Mouse (Mus musculus): Measurements from ENCODE around the gene Zfp128.
"Not testable (repeated sequence)": the region's sequence is repeated elsewhere in the genome, so short reads cannot be mapped to it uniquely, and the experiment has no call there.

Zfp128 gene

DNA sequence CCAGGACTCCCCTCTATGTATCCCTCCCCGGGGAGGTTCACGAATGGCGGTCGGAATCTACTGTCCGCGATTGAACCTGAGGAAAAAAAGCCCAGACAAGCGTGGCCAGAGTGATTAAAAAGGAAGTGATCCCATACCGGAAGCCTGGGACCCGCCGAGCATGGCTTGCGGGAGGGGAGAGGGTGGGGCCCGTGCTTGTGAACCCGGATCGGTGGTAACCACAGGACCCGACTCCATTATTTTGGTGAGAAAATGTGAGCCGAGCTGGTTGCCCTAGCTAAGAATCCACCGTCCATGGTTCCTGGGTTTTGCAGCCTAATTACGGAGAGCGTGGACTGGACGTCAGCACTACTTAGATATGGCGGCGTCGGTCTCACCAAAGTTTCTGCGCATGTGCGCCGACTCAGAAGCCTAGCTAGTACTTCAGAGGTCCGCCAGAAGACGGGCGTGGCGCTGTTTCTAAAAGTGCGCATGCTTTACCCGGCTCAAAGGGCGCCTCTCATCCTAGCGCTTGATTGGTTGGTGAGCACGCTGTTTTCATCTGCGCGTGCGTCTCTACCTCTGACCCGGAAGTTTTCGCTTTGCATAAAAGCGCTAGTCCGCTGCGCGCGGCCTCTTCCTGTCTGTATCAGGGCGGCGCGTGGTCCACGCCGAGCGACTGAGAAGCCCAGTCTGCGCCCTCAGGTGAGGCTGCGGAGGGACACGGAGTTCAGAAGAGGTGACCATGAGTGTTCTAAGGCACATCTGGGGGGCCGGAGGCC is 40.9 kb downstream of the Zfp128 start, which contains the start of gene Rps5:
TSS of gene Rps5 (plus strand) at position 586 of the 761 bp plus-strand sequence.
- peak; percentile 97 to 99 for DNase-seq (ENCODE audit: low spot score in 2 of 2)

DNA sequence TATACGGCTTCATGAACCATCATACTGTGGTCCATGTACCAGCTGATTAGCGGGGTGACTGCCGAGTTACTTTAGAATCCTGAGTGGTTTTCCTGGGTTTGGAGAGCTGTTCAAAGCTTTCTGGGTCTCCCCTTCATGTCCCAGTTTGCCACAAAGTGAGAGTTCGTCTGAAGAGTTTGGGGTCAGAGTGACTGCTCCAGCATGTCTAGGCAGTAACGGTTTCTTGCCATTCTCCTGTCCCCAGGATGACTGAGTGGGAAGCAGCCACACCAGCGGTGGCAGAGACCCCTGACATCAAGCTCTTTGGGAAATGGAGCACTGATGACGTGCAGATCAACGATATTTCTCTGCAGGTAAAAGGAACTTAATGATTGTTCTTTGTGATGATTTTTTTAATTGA is 41.8 kb downstream of the Zfp128 start:
- DNase-seq (ENCODE audit: low spot score in 2 of 2) = no peak

DNA sequence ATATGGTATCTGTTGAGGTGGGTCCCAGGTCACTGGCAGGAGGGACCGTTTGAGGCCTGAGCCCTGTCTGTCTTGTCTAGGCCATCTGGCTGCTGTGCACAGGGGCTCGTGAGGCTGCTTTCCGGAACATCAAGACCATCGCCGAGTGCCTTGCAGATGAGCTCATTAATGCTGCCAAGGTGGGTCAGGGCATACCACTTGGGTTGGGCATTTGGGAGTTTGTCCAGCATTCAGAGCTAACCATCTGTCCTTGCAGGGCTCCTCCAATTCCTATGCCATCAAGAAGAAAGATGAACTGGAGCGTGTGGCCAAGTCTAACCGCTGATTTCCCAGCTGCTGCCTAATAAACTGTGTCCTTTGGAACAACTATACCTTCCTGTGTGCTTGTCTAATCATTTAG is 45.3 kb downstream of the Zfp128 start:
- no peak for DNase-seq (ENCODE audit: low spot score in 2 of 2)

DNA sequence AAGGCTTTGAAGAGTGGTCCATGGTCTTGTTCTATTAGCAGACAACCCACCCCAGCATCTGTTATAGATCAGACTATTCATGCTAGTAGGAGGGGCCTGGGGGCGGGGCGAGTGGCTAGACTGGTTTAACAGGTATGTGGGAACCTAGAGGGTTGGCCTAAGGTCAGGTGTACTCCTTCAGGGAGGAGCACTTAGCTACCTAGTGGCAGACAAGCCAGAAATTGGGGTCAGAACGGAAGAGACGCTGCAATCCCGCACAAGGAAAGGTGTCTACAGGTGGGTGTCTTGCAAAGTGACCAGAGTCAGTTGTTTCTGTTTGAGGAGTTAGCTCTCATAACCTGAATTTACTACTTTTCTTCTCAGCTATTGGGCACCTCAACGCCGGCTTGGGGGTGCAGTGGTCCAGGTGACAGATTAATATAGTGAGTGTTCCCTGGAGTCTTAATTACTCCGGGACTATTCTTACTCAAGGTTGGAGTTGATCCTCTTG is 46.3 kb downstream of the Zfp128 start, which contains the start of gene Rnf225:
TSS of gene Rnf225 (plus strand) at position 226 of the 490 bp plus-strand sequence.
- no peak for DNase-seq (ENCODE audit: low spot score in 2 of 2)

DNA sequence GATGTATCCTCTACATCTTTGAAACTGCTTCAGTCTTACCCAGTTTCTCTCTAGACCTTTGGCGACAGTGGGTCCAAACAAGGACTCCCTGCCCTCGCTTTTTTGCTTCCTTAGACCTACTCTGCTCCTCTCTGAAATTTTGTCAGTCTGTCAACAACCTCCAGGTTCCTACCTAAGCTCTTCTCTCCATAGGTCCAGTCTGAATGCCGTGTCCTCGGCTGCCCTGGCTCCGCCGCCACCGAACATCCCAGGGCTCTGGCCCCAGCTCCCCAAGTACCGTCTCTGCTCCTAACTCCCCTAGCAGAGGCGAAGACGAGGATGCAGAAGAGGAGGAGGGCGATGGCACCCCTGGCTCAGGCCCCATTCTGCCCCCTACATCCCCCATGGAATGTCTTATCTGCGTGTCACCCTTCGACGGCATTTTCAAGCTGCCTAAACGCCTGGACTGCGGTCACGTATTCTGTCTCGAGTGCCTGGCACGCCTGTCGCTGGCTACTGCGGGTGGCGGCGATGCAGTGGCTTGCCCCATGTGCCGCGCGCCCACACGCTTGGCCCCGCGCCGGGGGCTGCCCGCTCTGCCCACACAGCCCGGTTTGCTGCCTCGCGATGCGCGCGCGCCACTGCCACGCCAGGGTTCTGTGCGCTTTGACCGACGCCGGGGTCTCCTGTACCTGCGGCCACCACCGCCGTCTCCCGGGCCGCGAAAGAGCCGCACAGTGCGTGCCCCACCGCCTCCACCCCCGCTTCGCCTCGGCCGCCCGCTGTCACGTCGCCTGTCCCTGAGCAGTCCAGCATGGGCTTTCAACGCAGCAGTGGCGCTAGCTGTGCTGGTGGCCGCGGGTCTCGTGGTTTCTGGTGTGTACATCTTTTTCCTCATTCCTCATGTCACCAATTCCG is 47.0 kb downstream of the Zfp128 start:
- DNase-seq (ENCODE audit: low spot score in 2 of 2) = peak; percentile 35 to 52

DNA sequence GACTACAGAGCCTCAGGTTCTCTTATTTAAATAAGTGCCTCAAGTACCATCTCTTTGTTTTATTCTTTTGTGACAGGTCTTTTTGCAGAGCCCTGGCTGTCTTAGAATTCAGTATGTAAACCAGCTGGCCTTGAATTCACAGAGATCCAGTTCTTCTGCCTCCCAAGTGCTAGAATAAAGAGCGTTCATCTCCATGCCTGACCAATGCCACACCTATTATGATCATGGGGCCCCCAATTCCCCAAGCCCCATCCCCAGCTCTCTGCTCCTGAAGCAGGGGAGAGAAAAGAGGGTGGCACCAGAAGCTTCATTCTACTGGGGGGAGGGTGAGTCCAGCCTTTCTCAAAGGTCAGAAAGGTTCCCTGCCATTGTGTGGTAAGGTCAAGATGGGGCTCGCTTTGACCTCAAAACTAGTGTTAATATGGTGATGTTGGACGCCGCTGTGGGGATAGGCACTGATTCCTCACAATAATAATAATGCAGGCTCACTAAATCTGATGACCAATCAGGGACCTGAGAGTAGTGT is 52.7 kb downstream of the Zfp128 start:
- DNase-seq (ENCODE audit: low spot score in 2 of 2) = no peak

DNA sequence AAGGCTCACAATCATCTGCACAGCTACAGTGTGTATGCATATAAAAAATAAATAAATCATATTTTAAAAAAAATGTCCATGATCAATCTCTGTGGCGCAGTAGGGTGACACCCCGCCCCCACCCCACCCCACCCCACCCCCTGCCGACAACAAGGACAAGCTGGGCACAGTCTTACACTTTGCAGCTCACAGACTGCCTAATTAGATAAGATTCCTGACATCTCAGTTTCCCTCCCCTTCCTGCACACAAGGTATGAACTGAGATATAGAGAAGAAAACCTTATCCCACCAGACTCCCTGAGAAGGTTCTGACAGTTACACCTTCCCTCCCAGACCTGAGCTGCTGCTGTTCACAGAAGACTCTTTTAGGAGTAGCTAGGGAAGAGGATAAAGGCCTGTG is 53.8 kb downstream of the Zfp128 start:
- no peak for DNase-seq (ENCODE audit: low spot score in 2 of 2)

DNA sequence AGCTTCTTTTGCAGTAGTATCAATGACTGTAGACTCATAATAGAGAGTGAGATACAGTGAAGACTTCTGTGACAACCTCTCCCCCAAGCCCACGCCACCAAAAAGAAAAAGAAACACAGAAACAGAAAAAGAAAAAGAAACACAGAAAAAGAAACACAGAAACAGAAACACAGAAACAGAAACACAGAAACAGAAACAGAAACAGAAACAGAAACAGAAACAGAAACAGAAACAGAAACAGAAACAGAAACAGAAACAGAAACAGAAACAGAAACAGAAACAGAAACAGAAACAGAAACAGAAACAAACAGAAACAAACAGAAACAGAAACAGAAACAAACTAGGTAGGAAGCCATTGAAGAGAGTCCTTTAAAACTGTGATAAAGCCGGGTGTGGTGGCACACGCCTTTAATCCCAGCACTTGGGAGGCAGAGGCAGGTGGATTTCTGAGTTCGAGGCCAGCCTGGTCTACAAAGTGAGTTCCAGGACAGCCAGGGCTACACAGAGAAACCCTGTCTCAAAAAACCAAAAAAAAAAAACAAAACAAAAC is 56.4 kb downstream of the Zfp128 start:
- DNase-seq (ENCODE audit: low spot score in 2 of 2) = not testable (repeated sequence)

DNA sequence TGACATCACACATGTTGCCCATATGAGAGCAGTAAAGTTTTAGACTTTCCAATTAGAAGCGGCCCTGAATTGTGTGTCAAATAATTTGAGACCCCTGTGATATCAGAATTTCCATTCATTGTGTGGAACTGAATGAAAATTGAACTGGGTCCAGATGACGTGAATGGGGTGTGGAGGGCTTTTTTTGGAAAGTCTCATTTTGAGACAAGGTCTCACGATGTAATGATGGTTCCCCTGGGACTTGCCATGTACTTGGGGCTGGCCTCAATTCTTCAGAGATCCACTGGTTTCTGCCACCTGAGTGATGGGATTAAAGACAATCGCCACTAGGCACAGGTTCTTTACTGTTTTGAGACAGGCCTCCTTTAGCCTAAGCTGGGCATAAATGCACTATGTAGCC is 59.6 kb downstream of the Zfp128 start:
- no peak for DNase-seq (ENCODE audit: low spot score in 2 of 2)
